Mouse (Mus musculus) hindlimb bud, embryonic 11.5 days (tissue): ENCODE measurements around the gene Zfp598.
"Not testable (repeated sequence)": the region's sequence is repeated elsewhere in the genome, so short reads cannot be mapped to it uniquely, and the experiment has no call there.

Experiments used
- DNase-seq: peaks from one replicate; pipeline ENCODE4 v3.0.0-alpha.2; 2012; ENCODE audit warnings: low read depth, low spot score; ENCODE audit errors: extremely low spot score

The Zfp598 gene

GRCm38 (mm10) chr17:24686514-24686913 is 17.0 kb downstream of the Zfp598 start:
- DNase-seq, result no peak

DNA sequence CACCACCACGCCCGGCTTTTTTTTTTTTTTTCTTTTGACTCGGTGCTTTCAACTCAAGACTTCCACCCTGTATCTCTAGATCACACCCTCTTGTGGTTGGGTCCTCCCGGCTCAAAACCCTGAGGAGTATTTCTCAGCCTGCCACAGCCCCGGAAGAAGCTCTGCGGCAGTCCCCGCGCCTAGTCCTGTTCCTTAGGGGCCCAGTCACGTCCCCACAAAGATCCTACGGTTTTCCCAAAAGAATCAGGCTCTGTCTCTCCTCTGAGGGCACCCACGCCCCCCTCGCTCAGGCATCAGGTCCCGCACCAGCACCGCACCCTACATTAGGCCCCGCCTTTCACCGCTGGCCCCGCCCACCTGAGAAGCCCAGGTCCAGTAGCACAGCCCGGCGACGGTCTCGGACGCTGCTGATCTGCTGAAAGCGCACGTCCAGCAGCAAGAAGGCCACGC is 17.7 kb downstream of the Zfp598 start:
- DNase-seq, result no peak

DNA sequence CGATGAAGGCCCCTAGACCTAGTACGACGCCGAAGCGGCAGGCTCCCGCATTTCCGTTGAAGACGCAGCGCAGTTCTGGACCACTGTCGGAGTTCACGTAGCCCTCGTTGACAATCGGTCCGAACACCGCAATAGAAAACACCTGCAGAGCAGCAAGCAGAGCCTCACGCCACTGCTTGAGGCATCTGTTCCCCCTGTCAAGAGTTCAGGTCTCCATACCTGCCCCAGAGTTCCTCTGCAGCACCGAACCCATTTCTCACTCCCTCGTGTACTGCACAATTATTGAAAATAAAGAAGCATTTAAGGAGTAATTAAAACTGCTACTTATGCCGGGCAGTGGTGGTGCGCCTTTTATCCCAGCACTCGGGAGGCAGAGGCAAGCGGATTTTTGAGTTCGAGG is 18.1 kb downstream of the Zfp598 start:
- DNase-seq, result no peak

DNA sequence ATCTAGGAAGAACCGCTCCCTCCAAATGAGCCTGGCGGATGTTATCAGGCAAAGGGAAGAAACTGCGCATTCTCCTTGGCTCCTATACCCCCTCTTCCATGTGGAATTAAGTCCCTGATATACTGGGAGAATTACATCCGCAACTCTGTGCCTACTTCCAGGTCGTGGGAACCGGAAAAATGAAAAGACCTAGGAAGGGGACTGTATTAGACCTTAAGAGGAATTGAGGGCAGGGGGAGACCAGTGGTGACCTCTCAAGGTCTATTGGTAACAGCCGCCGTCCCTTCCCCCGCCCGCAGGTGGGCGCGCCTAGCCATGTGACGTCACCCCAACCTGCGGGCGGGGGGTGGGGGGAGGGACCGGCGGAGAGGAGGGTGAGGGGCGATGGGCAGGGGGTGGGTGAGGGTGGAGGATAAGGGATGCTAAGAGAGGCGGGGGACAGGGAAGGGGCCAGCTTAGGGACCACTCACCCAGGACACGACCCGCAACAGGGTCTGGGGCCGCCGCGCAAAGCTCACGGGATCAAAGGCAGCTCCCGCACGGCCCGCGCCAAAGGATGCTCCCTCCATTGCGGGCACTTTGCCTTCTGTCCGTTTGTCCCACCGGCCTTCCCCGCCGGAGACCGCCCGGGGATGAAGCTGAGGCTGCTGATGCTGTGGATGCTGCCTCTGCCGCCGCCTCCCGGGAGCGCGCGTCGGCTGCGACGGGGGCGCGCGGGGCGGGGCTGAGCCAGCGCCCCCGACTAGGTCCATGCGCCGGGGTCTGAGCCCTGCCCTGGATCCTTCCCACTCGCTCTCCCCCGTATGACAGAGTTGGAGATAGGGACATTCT is 20.0 kb downstream of the Zfp598 start, which contains the start of gene Syngr3:
Syngr3 (minus strand) TSS at position 705 of the 831 bp plus-strand sequence.
- DNase-seq, result no peak

GRCm38 (mm10) chr17:24692385-24692784 is 22.9 kb downstream of the Zfp598 start:
- no peak for DNase-seq

DNA sequence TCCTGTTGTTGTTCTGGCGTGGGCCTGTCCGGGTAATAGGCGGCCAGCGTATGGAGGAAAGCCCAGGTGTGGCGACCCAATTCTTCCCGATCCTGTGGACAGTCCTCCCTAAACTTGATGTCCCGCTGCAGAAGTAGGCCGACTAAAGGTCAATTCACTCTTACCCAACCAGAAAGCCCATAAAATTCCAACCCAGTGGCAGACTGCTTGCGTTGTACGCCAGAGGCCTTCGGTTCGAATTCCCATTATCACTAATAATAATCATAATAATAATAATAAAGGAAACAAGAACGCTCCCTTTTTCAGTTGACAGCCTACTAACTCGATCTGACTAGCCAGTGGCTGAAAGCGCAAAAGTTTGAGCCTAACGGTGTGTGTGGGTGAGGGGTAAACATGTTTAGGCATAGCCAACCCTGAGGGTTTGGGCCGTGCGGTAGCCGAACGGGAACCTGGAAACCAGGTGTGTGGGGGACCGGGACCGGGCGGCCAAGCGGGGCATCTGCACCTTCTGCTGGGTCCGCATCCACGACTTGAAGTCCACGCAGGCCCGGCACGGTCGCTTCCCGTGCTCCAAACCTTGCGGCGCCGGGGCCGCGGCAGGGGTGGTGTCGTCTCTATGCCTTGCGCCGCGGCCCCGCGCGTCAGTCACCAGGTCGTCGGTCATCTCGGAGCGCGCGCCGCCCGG is 26.0 kb downstream of the Zfp598 start:
- DNase-seq, result no peak

DNA sequence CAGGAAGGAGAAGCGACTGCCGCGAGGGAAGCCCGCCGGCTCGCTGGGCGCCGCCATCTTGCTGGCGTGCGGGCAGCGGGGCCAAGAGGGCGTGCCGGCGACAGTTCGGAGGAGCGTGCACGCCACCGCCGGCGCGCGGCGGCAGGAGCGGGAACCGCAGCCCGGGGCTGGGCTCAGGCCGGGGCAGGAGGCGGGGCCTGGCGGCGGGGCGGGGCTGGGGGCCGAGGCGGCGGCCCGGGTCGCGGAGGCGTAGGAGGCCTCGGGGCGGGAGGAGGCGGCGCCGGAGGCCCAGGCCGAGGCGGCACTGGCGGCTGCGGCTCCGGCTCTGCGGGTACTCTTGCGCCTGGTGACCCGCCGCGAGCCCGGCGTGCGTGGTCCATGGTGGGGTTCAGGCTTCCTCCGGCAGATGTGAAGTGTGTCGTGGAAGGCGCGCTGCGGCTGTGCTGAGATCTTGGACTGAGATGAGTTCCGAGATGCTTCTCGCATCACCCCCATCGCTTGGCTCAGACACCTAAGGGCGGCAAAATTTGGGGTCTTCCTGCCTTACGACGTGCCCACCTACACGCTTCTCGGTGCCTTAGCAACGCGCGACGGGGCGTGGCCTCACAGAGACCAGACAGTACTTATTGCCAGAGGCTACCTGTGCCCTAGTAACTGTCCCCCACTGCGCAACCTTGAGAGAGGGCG is 26.7 kb downstream of the Zfp598 start, which contains the start of the genes Gfer and Noxo1:
Gfer (minus strand) TSS at position 146 of the 687 bp plus-strand sequence.
Noxo1 (plus strand) TSS at position 224 of the 687 bp plus-strand sequence.
- DNase-seq, result no peak

GRCm38 (mm10) chr17:24697985-24698384 is 28.5 kb downstream of the Zfp598 start:
- no peak for DNase-seq

DNA sequence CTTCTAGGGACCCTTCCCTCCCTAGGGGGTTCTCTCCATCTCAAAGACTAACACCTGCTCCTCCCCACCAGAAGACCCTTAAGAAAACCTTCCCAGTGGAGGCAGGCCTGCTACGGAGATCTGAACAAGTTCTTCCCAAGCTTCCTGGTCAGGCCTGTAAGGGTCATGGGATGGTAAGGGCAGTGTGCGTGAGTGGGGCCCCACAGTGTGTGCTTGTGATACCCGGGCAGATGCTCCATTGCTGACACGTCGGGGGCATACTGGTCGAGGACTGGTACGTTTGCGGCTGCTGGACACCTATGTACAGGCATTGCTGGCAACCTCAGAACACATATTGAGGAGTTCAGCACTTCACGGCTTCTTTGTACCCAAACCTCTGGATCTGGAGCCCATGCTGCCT is 29.2 kb downstream of the Zfp598 start:
- DNase-seq, result no peak

GRCm38 (mm10) chr17:24699473-24699872 is 30.0 kb downstream of the Zfp598 start:
- no peak for DNase-seq

DNA sequence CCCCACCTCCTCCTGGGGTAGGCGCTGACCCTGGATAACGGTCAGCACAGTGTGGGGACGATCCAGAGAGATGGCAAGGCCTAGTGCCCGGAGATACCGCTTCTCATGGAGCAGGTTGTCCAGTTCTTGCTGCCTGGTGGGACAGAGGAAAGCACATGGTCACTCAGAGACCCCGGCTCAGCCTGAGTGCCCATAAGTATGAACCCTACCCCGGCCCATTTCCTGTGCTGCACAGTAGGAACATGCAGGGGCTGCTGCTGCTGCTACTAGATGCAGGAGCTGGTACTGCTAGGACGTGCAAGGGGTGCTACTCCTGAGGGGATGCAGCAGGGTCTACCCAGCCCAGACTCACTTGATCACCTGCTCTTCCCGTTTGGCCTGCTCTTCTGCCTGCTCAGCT is 31.8 kb downstream of the Zfp598 start:
- no peak for DNase-seq

GRCm38 (mm10) chr17:24705821-24706220 is 36.3 kb downstream of the Zfp598 start:
- no peak for DNase-seq

DNA sequence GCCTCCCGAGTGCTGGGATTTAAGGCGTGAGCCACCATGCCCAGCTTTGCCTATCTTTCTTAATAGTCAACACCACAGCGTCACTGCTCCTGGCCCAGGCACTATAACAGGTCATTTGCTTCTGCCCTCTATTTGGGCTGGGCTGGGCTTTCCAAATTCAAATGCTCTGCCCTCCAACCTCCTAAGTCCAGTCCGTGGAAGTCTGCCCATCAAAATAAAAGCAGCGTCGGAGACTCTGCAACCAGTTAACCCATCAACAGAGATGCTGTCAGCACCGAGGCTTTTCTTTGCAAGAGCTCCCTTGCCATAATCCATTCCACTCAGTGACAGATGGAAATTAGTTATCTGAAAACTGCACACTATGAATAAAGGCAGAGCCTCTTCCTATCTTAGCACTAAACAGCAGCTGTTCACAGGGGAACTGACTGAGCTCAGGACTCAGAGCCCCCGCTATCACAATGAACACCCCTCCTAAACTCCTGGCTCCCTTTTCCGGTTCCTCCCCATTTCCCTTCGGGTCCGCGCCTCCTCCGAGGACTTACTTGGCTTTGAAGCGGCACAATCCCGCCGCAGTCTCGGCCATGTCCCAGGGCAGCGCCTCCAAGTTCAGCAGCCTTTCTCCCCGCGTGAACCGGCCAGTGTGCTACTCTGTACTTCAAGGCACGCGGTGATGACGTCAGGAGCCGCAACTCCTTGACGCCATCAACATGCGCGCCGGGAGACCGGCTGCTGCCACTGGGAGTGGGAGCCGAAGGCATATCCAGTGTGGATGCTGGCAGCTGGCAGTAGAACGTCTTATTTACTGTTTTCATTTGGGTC is 37.7 kb downstream of the Zfp598 start, which contains the start of gene Tbl3:
Tbl3 (minus strand) TSS at position 679 of the 819 bp plus-strand sequence.
- peak; percentile 77 for DNase-seq

DNA sequence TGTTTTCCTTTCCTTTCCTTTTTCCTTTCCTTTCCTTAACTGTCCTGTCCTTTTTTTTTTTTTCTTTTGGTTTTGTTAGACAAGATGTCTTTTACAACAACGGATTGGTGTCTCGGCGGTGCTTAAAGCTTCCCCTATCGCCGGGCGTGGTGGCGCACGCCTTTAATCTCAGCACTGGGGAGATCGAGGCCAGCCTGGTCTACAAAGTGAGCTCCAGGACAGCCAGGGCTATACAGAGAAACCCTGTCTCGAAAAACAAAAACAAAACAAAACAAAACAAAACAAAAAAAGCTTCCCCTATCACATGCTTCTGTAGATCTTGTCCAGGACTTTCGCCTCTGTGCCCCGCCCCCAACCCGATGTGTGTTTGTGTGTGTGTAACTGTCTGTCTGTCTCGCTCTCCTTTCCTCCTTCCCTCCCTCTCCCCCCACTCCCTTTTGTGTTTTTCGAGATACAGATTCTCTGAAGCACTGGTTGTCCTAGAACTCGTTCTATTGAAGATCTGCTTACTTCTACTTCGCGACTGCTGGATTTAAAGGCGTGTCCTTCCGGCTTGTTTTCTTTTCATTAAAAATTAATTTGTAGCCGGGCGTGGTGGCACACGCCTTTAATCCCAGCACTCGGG is 38.4 kb downstream of the Zfp598 start:
- no peak for DNase-seq

DNA sequence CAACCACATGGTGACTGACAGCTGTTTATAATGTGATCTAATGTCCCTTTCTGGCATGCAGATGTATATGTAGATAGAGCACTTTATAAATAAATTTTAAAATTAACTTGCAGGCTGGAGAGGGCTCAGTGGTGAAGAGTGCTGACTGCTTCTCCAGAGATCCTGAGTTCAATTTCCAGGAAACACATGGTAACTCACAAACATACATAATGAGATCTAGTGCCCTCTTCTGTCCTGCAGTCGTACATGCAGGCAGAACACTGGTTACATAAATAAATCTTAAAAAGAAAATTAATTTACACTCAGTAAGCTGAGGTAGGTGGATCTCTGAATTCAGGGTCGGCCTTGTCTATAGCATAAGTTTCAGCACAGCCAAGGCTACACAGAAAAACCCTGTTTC is 39.2 kb downstream of the Zfp598 start:
- no peak for DNase-seq

DNA sequence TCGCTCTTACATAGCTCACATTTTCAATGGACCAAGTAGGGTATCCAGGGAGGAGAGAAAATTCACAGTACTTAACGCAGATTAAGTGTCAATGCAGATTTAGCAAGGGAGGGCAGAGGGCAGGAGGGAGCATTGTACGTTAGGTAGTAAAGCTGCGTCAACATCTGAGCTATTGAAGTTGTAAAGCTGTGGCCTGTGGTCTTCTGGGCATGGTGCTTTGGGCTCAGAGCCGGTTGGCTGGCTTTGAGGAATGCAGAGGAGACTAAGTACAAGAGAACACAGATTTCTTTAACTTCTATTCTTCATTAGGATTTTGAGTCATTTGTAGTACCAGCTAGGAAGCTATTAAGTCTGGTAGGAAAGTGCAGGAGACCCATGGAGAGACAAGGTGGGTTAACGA is 46.1 kb downstream of the Zfp598 start:
- no peak for DNase-seq

- no peak for DNase-seq
These were observed 46.7 kb downstream of the Zfp598 start for GRCm38 (mm10) chr17:24716166-24716682.

DNA sequence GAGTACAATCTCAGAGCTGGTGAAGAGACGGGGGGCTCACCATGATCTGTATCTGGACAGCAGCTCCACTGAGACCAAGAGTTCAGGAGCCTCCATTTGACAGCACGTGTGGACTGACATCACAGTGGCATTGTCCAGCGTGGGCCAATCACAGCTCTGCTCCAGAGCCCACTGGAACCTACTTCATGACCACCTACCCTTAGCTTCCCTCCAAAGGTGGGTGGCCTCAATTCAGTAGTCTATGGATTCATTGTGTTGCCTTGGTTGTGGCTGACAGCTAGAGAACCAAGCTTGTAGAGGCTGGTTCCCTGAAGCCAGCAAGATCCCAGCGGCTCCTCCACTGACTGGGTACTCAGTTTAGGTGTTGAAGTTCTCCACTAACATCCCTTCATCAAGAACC is 48.5 kb downstream of the Zfp598 start, which contains the start of the genes Rnf151 and Rps2:
Rnf151 (minus strand) TSS at position 121 of the 400 bp plus-strand sequence.
Rps2 (plus strand) TSS at position 174 of the 400 bp plus-strand sequence.
- no peak for DNase-seq

- not testable (repeated sequence) for DNase-seq
These were observed 49.5 kb downstream of the Zfp598 start for GRCm38 (mm10) chr17:24718938-24719337.
